Mouse (Mus musculus) kidney, postnatal 25 days (tissue): ENCODE results near the gene Ogfod2.

ENCODE experiments used
- DNase-seq, 2 experiments: peaks; one replicate each; pipeline ENCODE4 v3.0.0; 2021; ENCODE audit warnings: mixed read lengths in 2 of 2

Ogfod2 gene

GRCm38 (mm10) chr5:124158305-124158704 is 46.2 kb downstream of the Ogfod2 start:
- no peak for DNase-seq

GRCm38 (mm10) chr5:124159453-124159852 is 47.4 kb downstream of the Ogfod2 start:
- no peak for DNase-seq

- DNase-seq, result no peak
Observed at GRCm38 (mm10) chr5:124161831-124162230, 49.7 kb downstream of the Ogfod2 start.

- DNase-seq, result peak; percentile 76 to 84
Observed at GRCm38 (mm10) chr5:124162577-124162976, 50.5 kb downstream of the Ogfod2 start.

- no peak for DNase-seq
Observed at GRCm38 (mm10) chr5:124163445-124163844, 51.3 kb downstream of the Ogfod2 start.
